Mouse (Mus musculus) liver, embryonic 13.5 days (tissue): ENCODE measurements around the gene Dars. TPM values are rescaled to one million over a fixed set of nuclear protein-coding genes. Genes with fewer than 3 reads are reported as not detected.

ENCODE experiments used
- ATAC-seq: fragments of 200-750 bp; cut with Nextera tagmentation; 2 replicates; pipeline ENCODE4 v1.8.0; 2017; ENCODE audit warnings: low read depth, mild to moderate bottlenecking, moderate number of reproducible peaks, moderate library complexity
- DNase-seq: peaks from one replicate; pipeline ENCODE4 v3.0.0; 2022
- H3K27ac ChIP-seq: fragments of 300-500 bp; sonication (generic); 2 replicates; pipeline ENCODE4 v1.5.1; 2015; ENCODE audit warnings: moderate library complexity, mild to moderate bottlenecking, inconsistent platforms
- H3K27me3 ChIP-seq: fragments of 300-500 bp; sonication (generic); 2 replicates; pipeline ENCODE4 v1.6.1; 2015; ENCODE audit warnings: mild to moderate bottlenecking, inconsistent platforms
- H3K36me3 ChIP-seq: fragments of 300-500 bp; sonication (generic); 2 replicates; pipeline ENCODE4 v1.6.1; 2015; ENCODE audit warnings: mild to moderate bottlenecking, inconsistent platforms
- H3K4me1 ChIP-seq: fragments of 300-500 bp; sonication (generic); replicated peaks from 2 replicates; pipeline ENCODE4 v1.6.1; 2015; ENCODE audit warnings: inconsistent platforms
- H3K4me2 ChIP-seq: fragments of 300-500 bp; sonication (generic); 2 replicates; pipeline ENCODE4 v1.6.1; 2015; ENCODE audit warnings: inconsistent platforms, mild to moderate bottlenecking, moderate library complexity
- H3K4me3 ChIP-seq: fragments of 300-500 bp; sonication (generic); replicated peaks from 2 replicates; pipeline ENCODE4 v1.5.1; 2015; ENCODE audit warnings: mild to moderate bottlenecking, inconsistent platforms
- H3K9ac ChIP-seq: fragments of 300-500 bp; sonication (generic); 2 replicates; pipeline ENCODE4 v1.6.1; 2015; ENCODE audit warnings: mild to moderate bottlenecking, inconsistent platforms
- H3K9me3 ChIP-seq: fragments of 300-500 bp; sonication (generic); replicated peaks from 2 replicates; pipeline ENCODE4 v1.6.1; 2016; ENCODE audit warnings: inconsistent platforms
- WGBS: fragments of 180-500 bp; shearing (Covaris S2); methylation state at CpG from one replicate; pipeline ENCODE4 v1.1.7; 2015; ENCODE audit not compliant: insufficient replicate concordance; 5-methylcytosine and 5-hydroxymethylcytosine counted together
- polyA plus RNA-seq: library from polyadenylated mRNA; unstranded; fragments of >200 nt; fragmentation: Nextera tagmentation; extraction: Ambion mirVana; gene quantifications from 2 replicates; pipeline ENCODE4 v1.2.1, GENCODE M21; 2015

Dars gene
- polyA plus RNA-seq, 1 experiment from 2014 or later: 130 TPM

GRCm38 (mm10) chr1:128447206-128447902 lies 30.2 kb upstream of the Dars start:
- Histone ChIP-seq H3K27me3 (no peaks in the 10 kb centered on the region), H3K4me1 (peaks cover 5% of the 10 kb centered on the region), H3K4me3 (no peak overlapping the region), H3K36me3 (no peaks in the 10 kb centered on the region), H3K4me2 (no peak overlapping the region), H3K9ac (no peak overlapping the region), H3K27ac (no peak overlapping the region), H3K9me3 (no peaks in the 10 kb centered on the region)
- 18% methylated on average over 7 of the region's 7 CpGs for WGBS
- ATAC-seq (no peak), DNase-seq (no peak)

- Histone ChIP-seq H3K4me3 (no peak overlapping the region), H3K9ac (no peak overlapping the region), H3K27ac (no peak overlapping the region), H3K9me3 (no peaks in the 10 kb centered on the region), H3K27me3 (no peaks in the 10 kb centered on the region), H3K4me1 (peaks cover 9% of the 10 kb centered on the region), H3K4me2 (no peak overlapping the region), H3K36me3 (no peaks in the 10 kb centered on the region)
- DNase-seq: no peak
- 46% methylated on average over 9 of the region's 9 CpGs for WGBS
- 0 out of 2 replicates have a peak, but pooled peaks have one; percentile 20 for ATAC-seq
These were observed 27.0 kb upstream of the Dars start for GRCm38 (mm10) chr1:128443890-128444839.

GRCm38 (mm10) chr1:128441129-128441473 lies 23.9 kb upstream of the Dars start:
- Histone ChIP-seq H3K27me3 (no peaks in the 10 kb centered on the region), H3K9me3 (no peaks in the 10 kb centered on the region), H3K4me1 (peaks cover 9% of the 10 kb centered on the region), H3K36me3 (no peaks in the 10 kb centered on the region), H3K4me2 (no peak overlapping the region), H3K9ac (no peak overlapping the region), H3K27ac (no peak overlapping the region), H3K4me3 (no peak overlapping the region)
- ATAC-seq (no peak), DNase-seq (no peak)
- WGBS: 43% methylated on average over 5 of the region's 5 CpGs

GRCm38 (mm10) chr1:128440386-128441128 lies 23.4 kb upstream of the Dars start:
- no peak overlapping the region for H3K27ac ChIP-seq
- H3K4me2 ChIP-seq: no peak overlapping the region
- H3K9me3 ChIP-seq: no peaks in the 10 kb centered on the region
- ATAC-seq: no peak
- DNase-seq: no peak
- WGBS: 51% methylated on average over 16 of the region's 16 CpGs
- H3K27me3 ChIP-seq: no peaks in the 10 kb centered on the region
- peaks cover 9% of the 10 kb centered on the region for H3K4me1 ChIP-seq
- no peak overlapping the region for H3K9ac ChIP-seq
- no peaks in the 10 kb centered on the region for H3K36me3 ChIP-seq
- no peak overlapping the region for H3K4me3 ChIP-seq

GRCm38 (mm10) chr1:128439618-128440017 lies 22.4 kb upstream of the Dars start:
- H3K4me1 ChIP-seq: peaks cover 9% of the 10 kb centered on the region
- H3K27ac ChIP-seq: no peak overlapping the region
- no peaks in the 10 kb centered on the region for H3K9me3 ChIP-seq
- no peak overlapping the region for H3K9ac ChIP-seq
- DNase-seq (no peak), ATAC-seq (no peak)
- H3K4me3 ChIP-seq: no peak overlapping the region
- no peaks in the 10 kb centered on the region for H3K36me3 ChIP-seq
- no peaks in the 10 kb centered on the region for H3K27me3 ChIP-seq
- 77% methylated on average over 4 of the region's 4 CpGs for WGBS
- no peak overlapping the region for H3K4me2 ChIP-seq

GRCm38 (mm10) chr1:128438526-128438925 lies 21.4 kb upstream of the Dars start:
- no peak overlapping the region for H3K27ac ChIP-seq
- H3K27me3 ChIP-seq: no peaks in the 10 kb centered on the region
- H3K9me3 ChIP-seq: no peaks in the 10 kb centered on the region
- no peak overlapping the region for H3K4me3 ChIP-seq
- H3K9ac ChIP-seq: no peak overlapping the region
- DNase-seq (no peak), ATAC-seq (no peak)
- H3K36me3 ChIP-seq: no peaks in the 10 kb centered on the region
- no peak overlapping the region for H3K4me2 ChIP-seq
- H3K4me1 ChIP-seq: 0 out of 2 replicates have a peak, but pooled peaks cover 3% of the 10 kb centered on the region
- WGBS: 37% methylated on average over 5 of the region's 5 CpGs

- Histone ChIP-seq H3K36me3 (no peaks in the 10 kb centered on the region), H3K4me2 (no peak overlapping the region), H3K27ac (no peak overlapping the region), H3K27me3 (no peaks in the 10 kb centered on the region), H3K9ac (no peak overlapping the region), H3K4me3 (no peak overlapping the region), H3K9me3 (no peaks in the 10 kb centered on the region), H3K4me1 (0 out of 2 replicates have a peak, but pooled peaks cover 3% of the 10 kb centered on the region)
- ATAC-seq (no peak), DNase-seq (no peak)
- WGBS: 46% methylated on average over 1 of the region's 1 CpGs
These were observed 20.1 kb upstream of the Dars start for GRCm38 (mm10) chr1:128437276-128437675.

- Histone ChIP-seq H3K4me2 (no peak overlapping the region), H3K4me1 (0 out of 2 replicates have a peak, but pooled peaks cover 3% of the 10 kb centered on the region), H3K9ac (no peak overlapping the region), H3K27me3 (no peaks in the 10 kb centered on the region), H3K9me3 (no peaks in the 10 kb centered on the region), H3K36me3 (no peaks in the 10 kb centered on the region), H3K4me3 (no peak overlapping the region), H3K27ac (no peak overlapping the region)
- ATAC-seq (no peak), DNase-seq (no peak)
- WGBS: 57% methylated on average over 3 of the region's 3 CpGs
These were observed 18.8 kb upstream of the Dars start for GRCm38 (mm10) chr1:128436015-128436414.

GRCm38 (mm10) chr1:128435551-128435950 lies 18.4 kb upstream of the Dars start:
- no peak overlapping the region for H3K4me3 ChIP-seq

GRCm38 (mm10) chr1:128424928-128425327 lies 7.8 kb upstream of the Dars start:
- no peak for DNase-seq
- WGBS: 32% methylated on average over 3 of the region's 3 CpGs
- Histone ChIP-seq H3K27ac (no peak overlapping the region), H3K9me3 (no peaks in the 10 kb centered on the region), H3K9ac (no peak overlapping the region), H3K4me2 (no peak overlapping the region), H3K36me3 (no peaks in the 10 kb centered on the region), H3K4me1 (no peaks in the 10 kb centered on the region), H3K27me3 (no peaks in the 10 kb centered on the region), H3K4me3 (no peak overlapping the region)
- no peak for ATAC-seq

More at GRCm38 (mm10) chr1:128435551-128435950, 18.4 kb upstream of the Dars start:
- ATAC-seq (no peak), DNase-seq (no peak)
- Histone ChIP-seq H3K9me3 (no peaks in the 10 kb centered on the region), H3K27ac (no peak overlapping the region), H3K4me1 (no peaks in the 10 kb centered on the region), H3K9ac (no peak overlapping the region), H3K27me3 (no peaks in the 10 kb centered on the region), H3K4me2 (no peak overlapping the region), H3K36me3 (no peaks in the 10 kb centered on the region)
- WGBS: 44% methylated on average over 4 of the region's 4 CpGs

- H3K9me3 ChIP-seq: no peaks in the 10 kb centered on the region
- H3K27ac ChIP-seq: no peak overlapping the region
- peaks cover 17% of the 10 kb centered on the region for H3K36me3 ChIP-seq
- peak overlapping the region; percentile 65 for H3K4me2 ChIP-seq
- H3K4me1 ChIP-seq: peaks cover 16% of the 10 kb centered on the region
- WGBS: 29% methylated on average over 5 of the region's 5 CpGs
- ATAC-seq: peak; percentile 40
- peak overlapping the region; percentile 93 for H3K4me3 ChIP-seq
- DNase-seq: no peak
- peak overlapping the region; percentile 55; the same call in 1 of the 2 replicates for H3K9ac ChIP-seq
- H3K27me3 ChIP-seq: no peaks in the 10 kb centered on the region
These were observed 343 bp upstream of the Dars start for GRCm38 (mm10) chr1:128417533-128417888.
